18 mouse cellular contexts compared by ENCODE assay signal in genomic region chr12:25382475-25382874, GRCm38 (mm10).
DNase-seq lines count a peak whose midpoint lies in the region; ATAC-seq and TF ChIP-seq lines count a peak whose summit lies in the region.
"Had no signal": no experiment of that assay in that cellular context is flagged by ENCODE, and none has a peak within 500 bp of the region (broad histone marks: within the 10 kb centered on the region; RNA-seq: fewer than 3 reads in every experiment).

No protein-coding gene starts in this region.

- no peak overlapping the region for H3K4me3 ChIP-seq in intestine, embryonic 15.5 days (replicated peaks)
- no peak overlapping the region for H3K4me3 ChIP-seq in intestine, postnatal 0 days (ENCODE audit: low read depth, low read length)
- no peak overlapping the region for H3K4me3 ChIP-seq in stomach, postnatal 0 days (ENCODE audit: low read depth, low read length)
- H3K4me3 ChIP-seq: embryonic facial prominence, embryonic 10.5 days; embryonic facial prominence, embryonic 12.5 days; forebrain, embryonic 10.5 days; forebrain, embryonic 12.5 days had no signal

- H3K9ac ChIP-seq in intestine, embryonic 15.5 days, result no peak overlapping the region
- no peak overlapping the region for H3K9ac ChIP-seq in intestine, postnatal 0 days (ENCODE audit: low read depth, low read length)
- H3K9ac ChIP-seq in stomach, postnatal 0 days (ENCODE audit: low read length), result no peak overlapping the region
- H3K9ac ChIP-seq: embryonic facial prominence, embryonic 12.5 days; forebrain, embryonic 12.5 days had no signal

- no peak overlapping the region for H3K4me2 ChIP-seq in intestine, embryonic 15.5 days (replicated peaks)
- H3K4me2 ChIP-seq in intestine, postnatal 0 days (replicated peaks; ENCODE audit: low read depth), result no peak overlapping the region
- H3K4me2 ChIP-seq in stomach, postnatal 0 days (replicated peaks; ENCODE audit: low read depth), result no peak overlapping the region
- H3K4me2 ChIP-seq: embryonic facial prominence, embryonic 12.5 days; forebrain, embryonic 12.5 days had no signal

- peak; percentile 20; the same call in 1 of the 2 replicates for ATAC-seq in granulocyte monocyte progenitor cell, adult 5-6 weeks (replicated peaks; ENCODE audit: poor library complexity, severe bottlenecking)
- peak; percentile 38; the same call in 1 of the 2 replicates for ATAC-seq in intestine, embryonic 15.5 days
- ATAC-seq in intestine, postnatal 0 days, result peak; percentile 81
- peak; percentile 92 for ATAC-seq in stomach, postnatal 0 days (ENCODE audit: low FRiP score, low TSS enrichment)
- ATAC-seq: forebrain, embryonic 14.5 days; forebrain, embryonic 16.5 days had no signal

- no peaks in the 10 kb centered on the region for H3K36me3 ChIP-seq in intestine, embryonic 15.5 days
- H3K36me3 ChIP-seq in intestine, postnatal 0 days (ENCODE audit: control insufficient read depth, insufficient read depth), result no peaks in the 10 kb centered on the region
- no peaks in the 10 kb centered on the region for H3K36me3 ChIP-seq in stomach, postnatal 0 days (ENCODE audit: control insufficient read depth, insufficient read depth, low read length)
- H3K36me3 ChIP-seq: embryonic facial prominence, embryonic 10.5 days; embryonic facial prominence, embryonic 12.5 days; forebrain, embryonic 10.5 days; forebrain, embryonic 12.5 days had no signal

- DNase-seq in stomach, postnatal 0 days (ENCODE audit: low spot score), result no peak
- DNase-seq in frontal cortex, adult 2 months (ENCODE audit: extremely low spot score in 1 of 2, low spot score in 1 of 2), result no peak
- DNase-seq in spleen, adult 18-20 months, result no peak
- DNase-seq in adrenal gland, postnatal 14 days, result no peak
- DNase-seq: cerebellum, adult 11-12 months; cerebellum, adult 2 months; cerebellum, adult 9-10 months; cerebellum, postnatal 10 days; cerebellum, postnatal 25 days had no signal

- no peaks in the 10 kb centered on the region for H3K9me3 ChIP-seq in intestine, embryonic 15.5 days
- H3K9me3 ChIP-seq in intestine, postnatal 0 days (ENCODE audit: control insufficient read depth), result no peaks in the 10 kb centered on the region
- no peaks in the 10 kb centered on the region for H3K9me3 ChIP-seq in stomach, postnatal 0 days (ENCODE audit: control insufficient read depth, low read length)
- H3K9me3 ChIP-seq: embryonic facial prominence, embryonic 10.5 days; embryonic facial prominence, embryonic 12.5 days; forebrain, embryonic 10.5 days; forebrain, embryonic 12.5 days had no signal

- H3K27ac ChIP-seq in intestine, embryonic 15.5 days, result no peak overlapping the region
- H3K27ac ChIP-seq in intestine, postnatal 0 days (ENCODE audit: low read depth, low read length), result no peak overlapping the region
- no peak overlapping the region for H3K27ac ChIP-seq in stomach, postnatal 0 days (replicated peaks)
- H3K27ac ChIP-seq: embryonic facial prominence, embryonic 10.5 days; embryonic facial prominence, embryonic 12.5 days; forebrain, embryonic 10.5 days; forebrain, embryonic 12.5 days had no signal

- no peak for TF ChIP-seq EP300 in stomach, postnatal 0 days (optimal IDR thresholded peaks at IDR 0.05)

- 85% methylated on average over 2 of the region's 2 CpGs for WGBS in intestine, embryonic 15.5 days
- 64% methylated on average over 2 of the region's 2 CpGs for WGBS in intestine, postnatal 0 days
- 76% methylated on average over 2 of the region's 2 CpGs for WGBS in stomach, postnatal 0 days

- H3K27me3 ChIP-seq in intestine, embryonic 15.5 days (replicated peaks), result no peaks in the 10 kb centered on the region
- H3K27me3 ChIP-seq in intestine, postnatal 0 days (replicated peaks; ENCODE audit: control insufficient read depth, insufficient read depth, low read length), result no peaks in the 10 kb centered on the region
- H3K27me3 ChIP-seq in stomach, postnatal 0 days (ENCODE audit: control insufficient read depth, insufficient read depth, low read length), result no peaks in the 10 kb centered on the region
- H3K27me3 ChIP-seq: embryonic facial prominence, embryonic 12.5 days; forebrain, embryonic 12.5 days had no signal

- TF ChIP-seq CTCF in intestine, postnatal 0 days (IDR thresholded peaks at IDR 0.05; ENCODE audit: low read depth), result no peak
- no peak for TF ChIP-seq CTCF in stomach, postnatal 0 days (IDR thresholded peaks at IDR 0.05; ENCODE audit: low read depth)

- H3K4me1 ChIP-seq in intestine, embryonic 15.5 days (replicated peaks), result no peaks in the 10 kb centered on the region
- 0 out of 2 replicates have a peak, but pooled peaks cover 4% of the 10 kb centered on the region for H3K4me1 ChIP-seq in intestine, postnatal 0 days (replicated peaks; ENCODE audit: control insufficient read depth, insufficient read depth, low read length)
- H3K4me1 ChIP-seq in stomach, postnatal 0 days (replicated peaks; ENCODE audit: control insufficient read depth, insufficient read depth), result no peaks in the 10 kb centered on the region
- H3K4me1 ChIP-seq: embryonic facial prominence, embryonic 12.5 days had no signal

Comparison
In these comparisons a context has a peak if more than half of its experiments do, and no peak if none do; other contexts are left out.
1. ATAC-seq: peak in every context shown above with its lines; median percentile 92 in stomach, postnatal 0 days; 81 in intestine, postnatal 0 days; 38 in intestine, embryonic 15.5 days; 20 in granulocyte monocyte progenitor cell, adult 5-6 weeks.